13 mouse cellular contexts compared by ENCODE assay signal in the genomic region with DNA sequence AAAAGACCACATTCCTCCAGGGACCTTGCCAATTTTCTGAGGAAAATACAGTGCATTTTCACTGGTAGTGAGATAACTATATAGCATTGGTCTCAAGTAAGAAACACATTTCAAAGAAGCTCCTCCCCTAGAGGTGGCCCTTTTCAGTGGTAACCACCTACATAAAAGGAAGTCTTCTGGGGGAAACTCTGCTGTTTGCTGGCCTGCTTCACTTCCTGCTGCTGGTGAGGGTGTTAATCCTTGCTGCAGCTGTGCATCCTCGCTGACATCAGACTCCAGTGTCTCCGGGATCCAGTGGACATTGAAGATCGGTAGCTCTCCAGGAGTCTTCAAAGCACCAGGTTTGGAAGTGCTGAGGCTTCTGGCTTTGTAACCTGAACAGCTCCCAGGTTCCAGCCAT. TPM values are rescaled to one million over a fixed set of nuclear protein-coding genes. Genes with fewer than 3 reads are reported as not detected.
A peak's percentile ranks its signal among the peaks of the same experiment; 100 is the strongest.
DNase-seq lines count a peak whose midpoint lies in the region; ATAC-seq and TF ChIP-seq lines count a peak whose summit lies in the region.
"Not testable (repeated sequence)": the region's sequence is repeated elsewhere in the genome, so short reads cannot be mapped to it uniquely, and the experiment has no call there.
"Had no signal": no experiment of that assay in that cellular context is flagged by ENCODE, and none has a peak within 500 bp of the region (broad histone marks: within the 10 kb centered on the region; RNA-seq: fewer than 3 reads in every experiment).

Gene Slc28a2, plus strand, starts transcription at position 278 of the 400 bp plus-strand sequence.

- H3K9me3 ChIP-seq in stomach, embryonic 16.5 days (replicated peaks; ENCODE audit: control insufficient read depth, low read length) = not testable (repeated sequence)

- H3K79me2 ChIP-seq in heart, adult 2 months (replicated peaks; ENCODE audit: control insufficient read depth, insufficient read depth, low read length) = not testable (repeated sequence)

- peak; percentile 41; the same call in 1 of the 2 replicates for TF ChIP-seq POLR2A in heart, adult 2 months (IDR thresholded peaks at IDR 0.05; ENCODE audit: insufficient read depth, low read depth, low read length)

- H3K36me3 ChIP-seq in heart, adult 2 months (ENCODE audit: control insufficient read depth, insufficient read depth, low read length); stomach, embryonic 16.5 days (ENCODE audit: control insufficient read depth, insufficient read depth, low read length): not testable (repeated sequence)

- not testable (repeated sequence) for H3K27me3 ChIP-seq in heart, adult 2 months (ENCODE audit: control insufficient read depth, insufficient read depth, low read length); stomach, embryonic 16.5 days (ENCODE audit: control insufficient read depth, insufficient read depth, low read length)

- peak within 1 kb of the TSS; percentile 65 for H3K4me3 ChIP-seq in brown adipose tissue, adult 24 weeks (ENCODE audit: insufficient read depth, low read depth, low read length)
- H3K4me3 ChIP-seq in heart, adult 2 months = 0 out of 2 replicates have a peak within 1 kb of the TSS, but pooled peaks have one; percentile 10
- H3K4me3 ChIP-seq in stomach, embryonic 16.5 days (replicated peaks; ENCODE audit: low read length) = not testable (repeated sequence)

- H3K9ac ChIP-seq in heart, adult 2 months (ENCODE audit: low read depth, low read length); stomach, embryonic 16.5 days (ENCODE audit: low read length): not testable (repeated sequence)

- DNase-seq in heart, adult 2 months = peak; percentile 46 to 50
- peak; percentile 8 for DNase-seq in heart, postnatal 4 days
- peak; percentile 5 for DNase-seq in kidney, postnatal 10 days
- DNase-seq in natural killer cell, adult 2 months (ENCODE audit: low spot score in 2 of 2) = peak; percentile 35 to 37
- DNase-seq in thymus, postnatal 36 days = peak; percentile 40 to 55

- WGBS in heart, adult 2 months = 16% methylated on average over 3 of the region's 3 CpGs
- WGBS in stomach, embryonic 16.5 days = 35% methylated on average over 3 of the region's 3 CpGs

- H3K27ac ChIP-seq in brown adipose tissue, adult 24 weeks (replicated peaks; ENCODE audit: low read depth, low read length) = peak within 1 kb of the TSS; percentile 84
- H3K27ac ChIP-seq in heart, adult 2 months = peak within 1 kb of the TSS; percentile 48
- H3K27ac ChIP-seq in stomach, embryonic 16.5 days (ENCODE audit: low read length) = not testable (repeated sequence)

- not testable (repeated sequence) for TF ChIP-seq CTCF in heart, adult 2 months (IDR thresholded peaks at IDR 0.05)

- not testable (repeated sequence) for H3K4me1 ChIP-seq in brown adipose tissue, adult 24 weeks (ENCODE audit: control insufficient read depth, insufficient read depth, insufficient read length, low read length); heart, adult 2 months (ENCODE audit: control insufficient read depth, insufficient read depth, low read length); stomach, embryonic 16.5 days (ENCODE audit: control insufficient read depth, insufficient read depth, low read length)

- peak; percentile 96 for ATAC-seq in CD4-positive, CD25-positive, alpha-beta regulatory T cell, adult 4 months
- ATAC-seq in stomach, embryonic 16.5 days (ENCODE audit: insufficient read depth, low FRiP score) = not testable (repeated sequence)

- not testable (repeated sequence) for TF ChIP-seq EP300 in heart, adult 2 months (IDR thresholded peaks at IDR 0.05; ENCODE audit: insufficient read depth, low read depth, low read length)

- intact Hi-C loops in heart, adult 2 months (cut with DNase I) = loop anchor here (5.0 kb wide), 1 partner anchor 44 kb away; no protein-coding TSS in a partner anchor

- not testable (repeated sequence) for H3K4me2 ChIP-seq in stomach, embryonic 16.5 days (ENCODE audit: low read depth, low read length)

RNA-seq across cellular contexts. Expression of gene Slc28a2, which starts in this region (rescaled TPM):
- polyA plus RNA-seq in CD4-positive, CD25-positive, alpha-beta regulatory T cell, adult 4 months (2017; shearing (Covaris generic)) = 100 to 1,000 TPM; 153 to 175 TPM
- polyA plus RNA-seq in brown adipose tissue, adult 24 weeks (2012; ENCODE audit: insufficient read depth, insufficient read length, missing spikeins) = 6.6 and 15.1 TPM in 2 replicates
- total RNA-seq in heart, adult 2 months (2021) = 10 to 100 TPM; 20.4 to 20.7 TPM
- polyA plus RNA-seq in heart, adult 2 months (2012; rRNA removed) = 17.6 and 37.8 TPM in 2 replicates
- 10 to 100 TPM; 18.9 to 19.1 TPM for total RNA-seq in heart, postnatal 4 days (2021)
- polyA plus RNA-seq in stomach, embryonic 16.5 days (2015; fragmentation: Nextera tagmentation; extraction: Ambion mirVana) = 16.7 and 17.7 TPM in 2 replicates
- polyA plus RNA-seq: erythroblast, embryonic 14.5 days; forebrain, embryonic 14.5 days; hindbrain, postnatal 0 days; midbrain, embryonic 10.5 days; neural tube, embryonic 14.5 days had no signal
